Mouse (Mus musculus) cerebellum, adult 11 months (tissue): Measurements from ENCODE around the gene Kdm4d.
"Not testable (repeated sequence)": the region's sequence is repeated elsewhere in the genome, so short reads cannot be mapped to it uniquely, and the experiment has no call there.

Source experiments
- DNase-seq: peaks from one replicate; pipeline ENCODE4 v3.0.0; 2022

Kdm4d gene

GRCm38 (mm10) chr9:14447086-14447485, 53.2 kb downstream of the Kdm4d start:
- DNase-seq: not testable (repeated sequence)

GRCm38 (mm10) chr9:14440347-14440746, 59.9 kb downstream of the Kdm4d start:
- DNase-seq: no peak

GRCm38 (mm10) chr9:14433252-14433939, 66.9 kb downstream of the Kdm4d start:
- DNase-seq: no peak
